Mouse (Mus musculus): ENCODE measurements at regions not wholly inside any gene's neighbourhood (a gene's known extent, or its start where the extent isn't known, plus 50 kb on each side); places are given as distances from the start of the nearest gene placed in this dataset.

DNA sequence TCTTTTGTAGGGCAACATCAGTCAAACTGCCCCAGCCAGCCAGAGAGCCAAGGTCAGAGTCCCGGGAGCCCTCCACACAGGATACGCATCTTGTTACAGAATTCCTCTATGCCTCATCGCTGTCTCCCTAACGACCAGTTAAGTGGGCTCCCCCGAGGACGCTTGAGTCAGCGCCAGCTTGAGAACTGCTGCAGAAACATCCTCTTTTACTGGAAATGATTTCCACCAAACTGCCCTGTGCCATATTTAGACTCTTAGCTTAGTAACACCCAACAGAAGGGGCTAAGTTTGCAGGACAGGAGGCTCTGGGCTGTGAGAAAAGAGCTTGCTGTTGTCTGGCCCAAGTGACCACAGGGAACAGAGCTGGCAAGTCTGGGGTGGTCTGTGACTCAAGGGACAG is 357.0 kb downstream of the Setd4 start:
- no peak for TF ChIP-seq POLR2A (IDR thresholded peaks at IDR 0.05; ENCODE audit: borderline replicate concordance, extremely low read depth, insufficient read depth, insufficient read length)
- no peak overlapping the region for H3K9ac ChIP-seq (ENCODE audit: low read depth, low read length, severe bottlenecking)
- ATAC-seq (ENCODE audit: low FRiP score, low read depth) (no peak), DNase-seq (ENCODE audit: low spot score) (peak; percentile 30)
- H3K36me3 ChIP-seq (ENCODE audit: control insufficient read depth, insufficient read depth, low read length), result no peaks in the 10 kb centered on the region
- no peak overlapping the region for H3K4me3 ChIP-seq (replicated peaks; ENCODE audit: low read length)
- no peaks in the 10 kb centered on the region for H3K9me3 ChIP-seq (ENCODE audit: control insufficient read depth, low read length)
- no peaks in the 10 kb centered on the region for H3K27me3 ChIP-seq (ENCODE audit: control insufficient read depth, insufficient read depth, low read length)
- H3K4me2 ChIP-seq (replicated peaks; ENCODE audit: low read depth, low read length, severe bottlenecking), result no peak overlapping the region
- 37% methylated on average over 7 of the region's 7 CpGs for WGBS
- no peak overlapping the region for H3K27ac ChIP-seq (replicated peaks; ENCODE audit: low read depth, low read length)
- H3K4me1 ChIP-seq (ENCODE audit: control insufficient read depth, insufficient read depth, low read length), result no peaks in the 10 kb centered on the region

DNA sequence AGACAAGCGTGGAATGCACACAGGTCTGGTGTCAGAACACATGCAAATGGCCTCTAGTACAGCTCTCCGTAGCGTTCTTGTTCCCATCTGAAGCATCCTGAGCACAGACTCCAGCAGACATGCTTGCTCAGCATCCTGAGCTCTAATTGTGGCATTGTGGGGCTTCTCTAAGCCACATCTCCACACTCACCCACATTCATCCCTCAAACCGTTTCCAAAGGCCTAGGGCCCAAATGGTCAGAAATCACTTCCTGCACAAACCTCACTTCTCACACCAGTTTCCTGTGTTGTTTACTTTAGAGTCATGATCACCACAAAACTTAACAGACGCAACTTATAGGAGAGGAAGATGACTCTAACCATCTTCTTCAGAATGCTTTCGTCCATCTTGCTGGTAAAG is 358.1 kb downstream of the Setd4 start:
- no peaks in the 10 kb centered on the region for H3K9me3 ChIP-seq (ENCODE audit: control insufficient read depth, low read length)
- H3K4me2 ChIP-seq (replicated peaks; ENCODE audit: low read depth, low read length, severe bottlenecking), result no peak overlapping the region
- H3K4me3 ChIP-seq (replicated peaks; ENCODE audit: low read length), result no peak overlapping the region
- no peak for ATAC-seq (ENCODE audit: low FRiP score, low read depth)
- no peaks in the 10 kb centered on the region for H3K36me3 ChIP-seq (ENCODE audit: control insufficient read depth, insufficient read depth, low read length)
- TF ChIP-seq POLR2A (IDR thresholded peaks at IDR 0.05; ENCODE audit: borderline replicate concordance, extremely low read depth, insufficient read depth, insufficient read length), result no peak
- no peak overlapping the region for H3K9ac ChIP-seq (ENCODE audit: low read depth, low read length, severe bottlenecking)
- no peak overlapping the region for H3K27ac ChIP-seq (replicated peaks; ENCODE audit: low read depth, low read length)
- no peaks in the 10 kb centered on the region for H3K27me3 ChIP-seq (ENCODE audit: control insufficient read depth, insufficient read depth, low read length)
- no peak for DNase-seq (ENCODE audit: low spot score)
- WGBS, result 85% methylated on average over 6 of the region's 6 CpGs
- H3K4me1 ChIP-seq (ENCODE audit: control insufficient read depth, insufficient read depth, low read length), result no peaks in the 10 kb centered on the region

DNA sequence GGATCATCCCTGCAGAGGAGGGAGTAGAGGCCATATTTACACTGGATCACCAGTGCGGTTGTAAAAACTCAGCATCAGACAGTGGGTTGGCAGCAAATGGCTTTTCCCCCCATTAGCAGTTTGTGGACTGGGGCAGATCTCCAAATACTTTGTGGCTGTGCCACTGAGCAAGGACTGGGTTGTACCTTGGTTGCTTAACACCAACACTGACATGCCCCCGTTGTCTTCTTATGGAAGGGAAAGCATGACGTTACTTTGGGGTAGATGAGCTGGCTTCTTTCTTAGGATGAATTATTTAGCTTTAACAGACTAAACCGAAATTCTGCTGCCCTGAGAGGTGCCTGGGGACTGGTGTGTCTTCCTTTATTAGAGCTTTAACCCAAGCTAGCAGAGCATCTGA is 365.0 kb downstream of the Setd4 start:
- H3K9ac ChIP-seq (ENCODE audit: low read depth, low read length, severe bottlenecking), result no peak overlapping the region
- no peak for TF ChIP-seq POLR2A (IDR thresholded peaks at IDR 0.05; ENCODE audit: borderline replicate concordance, extremely low read depth, insufficient read depth, insufficient read length)

DNA sequence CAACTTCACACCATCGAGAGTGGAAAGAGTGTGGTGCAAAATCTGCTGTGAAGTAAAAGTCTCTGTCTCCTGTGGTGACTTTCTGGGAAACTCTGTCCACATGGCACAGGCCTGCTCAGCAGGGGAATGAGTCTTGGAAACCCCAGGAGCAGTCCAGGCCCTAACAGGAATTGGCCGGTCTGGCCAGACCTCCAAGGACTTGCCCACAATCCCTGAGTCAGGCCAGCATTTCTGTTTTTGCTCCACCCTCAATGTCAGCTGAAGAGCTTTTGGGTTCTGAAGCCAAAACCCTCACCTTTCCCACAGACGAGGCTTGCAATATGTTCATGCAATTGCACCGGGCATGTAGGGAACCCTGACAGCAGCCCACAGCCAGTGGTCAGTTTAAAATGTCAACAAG is 365.5 kb downstream of the Setd4 start:
- no peaks in the 10 kb centered on the region; the same call in 1 of the 2 replicates for H3K9me3 ChIP-seq (ENCODE audit: control insufficient read depth, low read length)
- WGBS, result 68% methylated on average over 4 of the region's 4 CpGs

More for the DNA sequence above, 365.0 kb downstream of the Setd4 start:
- Histone ChIP-seq H3K27me3 (ENCODE audit: control insufficient read depth, insufficient read depth, low read length) (no peaks in the 10 kb centered on the region), H3K9me3 (ENCODE audit: control insufficient read depth, low read length) (no peaks in the 10 kb centered on the region), H3K4me2 (replicated peaks; ENCODE audit: low read depth, low read length, severe bottlenecking) (no peak overlapping the region), H3K4me3 (replicated peaks; ENCODE audit: low read length) (no peak overlapping the region), H3K4me1 (ENCODE audit: control insufficient read depth, insufficient read depth, low read length) (no peaks in the 10 kb centered on the region), H3K27ac (replicated peaks; ENCODE audit: low read depth, low read length) (no peak overlapping the region), H3K36me3 (ENCODE audit: control insufficient read depth, insufficient read depth, low read length) (no peaks in the 10 kb centered on the region)
- no peak for ATAC-seq (ENCODE audit: low FRiP score, low read depth)
- DNase-seq (ENCODE audit: low spot score), result no peak
- 84% methylated on average over 4 of the region's 4 CpGs for WGBS

DNA sequence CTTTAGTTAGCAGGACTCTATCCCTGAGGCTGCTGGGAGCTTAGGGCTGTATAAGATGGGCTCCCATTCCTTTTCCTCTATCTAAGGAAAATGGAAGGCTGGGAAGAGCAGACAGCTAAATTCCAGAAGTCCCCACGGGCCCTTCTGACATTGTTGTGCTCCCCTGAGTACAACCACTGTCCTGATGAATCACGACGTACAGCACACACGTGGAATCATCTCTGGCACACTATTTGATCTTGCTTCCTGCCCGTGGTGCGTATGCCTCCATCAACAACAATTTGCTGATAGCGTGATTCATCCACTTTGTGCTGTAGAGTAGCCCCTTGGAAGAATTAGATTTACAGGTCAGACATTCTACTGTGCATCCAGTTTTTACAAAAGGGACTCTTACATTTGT is 378.2 kb downstream of the Setd4 start:
- no peak for DNase-seq (ENCODE audit: low spot score)
- no peaks in the 10 kb centered on the region for H3K36me3 ChIP-seq (ENCODE audit: control insufficient read depth, insufficient read depth, low read length)
- no peak for ATAC-seq (ENCODE audit: low FRiP score, low read depth)
- H3K4me2 ChIP-seq (replicated peaks; ENCODE audit: low read depth, low read length, severe bottlenecking), result no peak overlapping the region
- TF ChIP-seq POLR2A (IDR thresholded peaks at IDR 0.05; ENCODE audit: borderline replicate concordance, extremely low read depth, insufficient read depth, insufficient read length), result no peak
- no peaks in the 10 kb centered on the region for H3K27me3 ChIP-seq (ENCODE audit: control insufficient read depth, insufficient read depth, low read length)
- no peaks in the 10 kb centered on the region for H3K9me3 ChIP-seq (ENCODE audit: control insufficient read depth, low read length)
- H3K27ac ChIP-seq (replicated peaks; ENCODE audit: low read depth, low read length), result no peak overlapping the region
- H3K9ac ChIP-seq (ENCODE audit: low read depth, low read length, severe bottlenecking), result no peak overlapping the region
- no peaks in the 10 kb centered on the region for H3K4me1 ChIP-seq (ENCODE audit: control insufficient read depth, insufficient read depth, low read length)
- no peak overlapping the region for H3K4me3 ChIP-seq (replicated peaks; ENCODE audit: low read length)
- 85% methylated on average over 7 of the region's 7 CpGs for WGBS

More for the DNA sequence above, 365.5 kb downstream of the Setd4 start:
- Histone ChIP-seq H3K27me3 (ENCODE audit: control insufficient read depth, insufficient read depth, low read length) (no peaks in the 10 kb centered on the region), H3K36me3 (ENCODE audit: control insufficient read depth, insufficient read depth, low read length) (no peaks in the 10 kb centered on the region), H3K9ac (ENCODE audit: low read depth, low read length, severe bottlenecking) (no peak overlapping the region), H3K27ac (replicated peaks; ENCODE audit: low read depth, low read length) (no peak overlapping the region), H3K4me3 (replicated peaks; ENCODE audit: low read length) (no peak overlapping the region), H3K4me1 (ENCODE audit: control insufficient read depth, insufficient read depth, low read length) (no peaks in the 10 kb centered on the region), H3K4me2 (replicated peaks; ENCODE audit: low read depth, low read length, severe bottlenecking) (no peak overlapping the region)
- ATAC-seq (ENCODE audit: low FRiP score, low read depth) (no peak), DNase-seq (ENCODE audit: low spot score) (no peak)
- no peak for TF ChIP-seq POLR2A (IDR thresholded peaks at IDR 0.05; ENCODE audit: borderline replicate concordance, extremely low read depth, insufficient read depth, insufficient read length)

DNA sequence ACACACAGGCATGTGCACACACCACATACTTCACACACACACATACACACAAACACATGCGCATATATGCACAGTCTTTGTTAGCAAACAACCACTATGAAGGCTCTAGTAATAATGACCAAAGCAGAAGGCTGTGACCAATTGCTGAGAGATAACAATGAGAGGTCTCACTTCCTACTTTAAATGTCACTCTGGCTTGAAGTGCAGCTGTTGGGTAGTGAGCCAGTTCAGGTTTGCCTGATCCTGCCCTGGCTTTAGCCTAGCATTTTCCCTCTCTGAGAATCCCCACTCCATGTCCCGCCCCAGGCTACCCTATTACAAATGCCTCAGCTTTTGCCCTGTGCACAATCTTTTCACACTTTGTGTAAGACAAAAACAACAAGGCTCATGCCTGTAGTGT is 378.7 kb downstream of the Setd4 start:
- no peak for ATAC-seq (ENCODE audit: low FRiP score, low read depth)
- H3K9ac ChIP-seq (ENCODE audit: low read depth, low read length, severe bottlenecking), result no peak overlapping the region
- DNase-seq (ENCODE audit: low spot score), result no peak
- H3K27me3 ChIP-seq (ENCODE audit: control insufficient read depth, insufficient read depth, low read length), result no peaks in the 10 kb centered on the region
- H3K36me3 ChIP-seq (ENCODE audit: control insufficient read depth, insufficient read depth, low read length), result no peaks in the 10 kb centered on the region
- WGBS, result 84% methylated on average over 2 of the region's 2 CpGs
- H3K4me3 ChIP-seq (replicated peaks; ENCODE audit: low read length), result no peak overlapping the region
- H3K27ac ChIP-seq (replicated peaks; ENCODE audit: low read depth, low read length), result no peak overlapping the region
- H3K9me3 ChIP-seq (ENCODE audit: control insufficient read depth, low read length), result no peaks in the 10 kb centered on the region
- no peak for TF ChIP-seq POLR2A (IDR thresholded peaks at IDR 0.05; ENCODE audit: borderline replicate concordance, extremely low read depth, insufficient read depth, insufficient read length)
- no peaks in the 10 kb centered on the region for H3K4me1 ChIP-seq (ENCODE audit: control insufficient read depth, insufficient read depth, low read length)
- no peak overlapping the region for H3K4me2 ChIP-seq (replicated peaks; ENCODE audit: low read depth, low read length, severe bottlenecking)
